Mouse (Mus musculus): ENCODE measurements around the gene Dgke. TPM values are rescaled to one million over a fixed set of nuclear protein-coding genes. Genes with fewer than 3 reads are reported as not detected.
A peak's percentile ranks its signal among the peaks of the same experiment; 100 is the strongest.

The Dgke gene
- 1.8 and 1.9 TPM in 2 replicates for polyA plus RNA-seq (2014; fragmentation: Nextera tagmentation; extraction: Ambion mirVana)

DNA sequence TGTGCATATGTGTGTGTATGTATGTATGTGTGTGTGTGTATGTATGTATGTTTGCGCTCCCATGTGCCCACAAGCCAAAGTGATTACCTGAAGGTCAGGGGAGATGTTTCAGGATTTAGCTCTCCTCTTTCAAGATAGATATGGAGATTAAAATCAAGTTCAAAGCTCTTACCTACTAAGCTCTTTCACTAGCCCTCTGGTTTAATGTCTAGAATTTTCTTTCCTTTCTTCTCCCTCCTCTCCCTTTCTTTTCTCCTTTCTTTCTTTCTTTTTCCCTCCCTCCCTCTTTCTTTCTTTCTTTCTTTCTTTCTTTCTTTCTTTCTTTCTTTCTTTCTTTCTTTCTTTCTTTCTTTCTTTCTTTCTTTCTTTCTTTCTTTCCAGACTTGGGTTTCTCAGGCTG is at the start of gene Dgke:
Dgke (minus strand) TSS at position 101 of the 400 bp plus-strand sequence.
- no peak within 1 kb of the TSS for H3K4me2 ChIP-seq
- no peaks in the 10 kb centered on the region for H3K9me3 ChIP-seq (ENCODE audit: control insufficient read depth, low read length)
- no peak within 1 kb of the TSS for H3K4me3 ChIP-seq (ENCODE audit: low read depth, low read length)
- H3K27ac ChIP-seq (ENCODE audit: low read depth, low read length), result no peak within 1 kb of the TSS
- ATAC-seq (replicated peaks; ENCODE audit: low FRiP score) (no peak), DNase-seq (ENCODE audit: low spot score) (no peak)
- H3K36me3 ChIP-seq (ENCODE audit: control insufficient read depth, insufficient read depth, low read length), result no peaks in the 10 kb centered on the region
- H3K27me3 ChIP-seq (replicated peaks; ENCODE audit: control insufficient read depth, insufficient read depth, low read length), result no peaks in the 10 kb centered on the region
- H3K4me1 ChIP-seq (replicated peaks; ENCODE audit: control insufficient read depth, insufficient read depth, low read length), result no peaks in the 10 kb centered on the region; the same call in none of the 2 replicates
- WGBS, result 90% methylated on average over 1 of the region's 1 CpGs
- H3K9ac ChIP-seq (ENCODE audit: low read depth, low read length), result no peak within 1 kb of the TSS

GRCm38 (mm10) chr11:89107180-89107807 is 40.6 kb upstream of the Dgke start:
- no peaks in the 10 kb centered on the region for H3K27me3 ChIP-seq (replicated peaks; ENCODE audit: control insufficient read depth, insufficient read depth, low read length)
- H3K4me2 ChIP-seq, result no peak overlapping the region
- H3K36me3 ChIP-seq (ENCODE audit: control insufficient read depth, insufficient read depth, low read length), result no peaks in the 10 kb centered on the region
- H3K9ac ChIP-seq (ENCODE audit: low read depth, low read length), result no peak overlapping the region
- DNase-seq (ENCODE audit: low spot score) (no peak), ATAC-seq (replicated peaks; ENCODE audit: low FRiP score) (no peak)
- H3K27ac ChIP-seq (ENCODE audit: low read depth, low read length), result no peak overlapping the region
- no peak overlapping the region for H3K4me3 ChIP-seq (ENCODE audit: low read depth, low read length)
- no peaks in the 10 kb centered on the region for H3K9me3 ChIP-seq (ENCODE audit: control insufficient read depth, low read length)
- WGBS, result 35% methylated on average over 12 of the region's 12 CpGs
- H3K4me1 ChIP-seq (replicated peaks; ENCODE audit: control insufficient read depth, insufficient read depth, low read length), result 0 out of 2 replicates have a peak, but pooled peaks cover 3% of the 10 kb centered on the region

- DNase-seq (ENCODE audit: low spot score), result no peak
These were observed 39.2 kb upstream of the Dgke start for GRCm38 (mm10) chr11:89105823-89106222.

DNA sequence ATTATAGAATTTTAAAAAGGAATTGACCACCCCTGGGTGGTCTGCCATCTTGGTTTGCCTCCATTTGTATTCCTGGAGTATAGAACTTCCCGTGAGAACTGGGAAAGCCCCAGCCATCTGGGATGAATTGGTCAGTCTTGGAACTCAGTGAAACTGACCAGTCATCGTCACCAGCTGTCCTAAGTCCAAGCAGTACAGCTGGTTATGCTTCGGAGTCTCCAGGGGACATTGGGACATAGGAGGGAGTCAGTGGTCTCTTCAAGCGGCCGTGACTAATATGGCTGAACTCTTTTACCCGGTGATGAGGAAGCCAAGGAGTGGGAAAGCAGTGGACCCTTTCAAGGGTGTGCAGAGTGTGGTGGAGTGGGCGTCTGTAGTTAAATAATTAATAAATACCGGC is 38.6 kb upstream of the Dgke start:
- H3K27ac ChIP-seq (ENCODE audit: low read depth, low read length), result no peak overlapping the region
- H3K9me3 ChIP-seq (ENCODE audit: control insufficient read depth, low read length), result no peaks in the 10 kb centered on the region
- no peak overlapping the region for H3K4me3 ChIP-seq (ENCODE audit: low read depth, low read length)
- 0 out of 2 replicates have a peak, but pooled peaks cover 3% of the 10 kb centered on the region for H3K4me1 ChIP-seq (replicated peaks; ENCODE audit: control insufficient read depth, insufficient read depth, low read length)
- 95% methylated on average over 8 of the region's 8 CpGs for WGBS
- DNase-seq (ENCODE audit: low spot score) (no peak), ATAC-seq (replicated peaks; ENCODE audit: low FRiP score) (no peak)
- H3K9ac ChIP-seq (ENCODE audit: low read depth, low read length), result no peak overlapping the region
- H3K36me3 ChIP-seq (ENCODE audit: control insufficient read depth, insufficient read depth, low read length), result no peaks in the 10 kb centered on the region
- no peak overlapping the region for H3K4me2 ChIP-seq
- no peaks in the 10 kb centered on the region for H3K27me3 ChIP-seq (replicated peaks; ENCODE audit: control insufficient read depth, insufficient read depth, low read length)

More at GRCm38 (mm10) chr11:89105823-89106222, 39.2 kb upstream of the Dgke start:
- Histone ChIP-seq H3K4me3 (ENCODE audit: low read depth, low read length) (no peak overlapping the region), H3K9me3 (ENCODE audit: control insufficient read depth, low read length) (no peaks in the 10 kb centered on the region), H3K4me1 (replicated peaks; ENCODE audit: control insufficient read depth, insufficient read depth, low read length) (0 out of 2 replicates have a peak, but pooled peaks cover 3% of the 10 kb centered on the region), H3K27me3 (replicated peaks; ENCODE audit: control insufficient read depth, insufficient read depth, low read length) (no peaks in the 10 kb centered on the region), H3K36me3 (ENCODE audit: control insufficient read depth, insufficient read depth, low read length) (no peaks in the 10 kb centered on the region), H3K9ac (ENCODE audit: low read depth, low read length) (no peak overlapping the region), H3K4me2 (no peak overlapping the region), H3K27ac (ENCODE audit: low read depth, low read length) (no peak overlapping the region)
- ATAC-seq (replicated peaks; ENCODE audit: low FRiP score), result no peak
- WGBS, result 79% methylated on average over 11 of the region's 11 CpGs

DNA sequence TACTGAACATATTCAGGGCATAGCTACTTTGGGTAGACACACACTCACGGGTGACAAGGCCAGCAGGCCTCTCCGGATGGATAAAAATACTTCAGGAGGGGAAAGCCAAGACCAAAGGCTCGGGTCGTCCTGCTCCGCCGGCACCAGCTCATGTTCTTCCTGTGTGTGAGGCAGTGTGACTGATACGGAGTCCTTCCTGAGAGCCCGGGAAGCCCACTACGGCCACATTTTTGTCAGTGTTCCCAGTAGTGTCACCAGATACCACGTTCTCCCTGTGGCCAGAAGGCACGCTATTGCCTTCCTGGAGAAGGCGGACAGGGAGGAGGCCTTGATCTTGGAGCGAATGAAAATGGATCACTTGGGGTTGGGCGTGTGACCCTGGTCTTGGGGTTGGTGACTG is 36.5 kb upstream of the Dgke start:
- Histone ChIP-seq H3K9ac (ENCODE audit: low read depth, low read length) (no peak overlapping the region), H3K27ac (ENCODE audit: low read depth, low read length) (no peak overlapping the region; the same call in 1 of the 2 replicates), H3K27me3 (replicated peaks; ENCODE audit: control insufficient read depth, insufficient read depth, low read length) (no peaks in the 10 kb centered on the region), H3K36me3 (ENCODE audit: control insufficient read depth, insufficient read depth, low read length) (no peaks in the 10 kb centered on the region), H3K9me3 (ENCODE audit: control insufficient read depth, low read length) (no peaks in the 10 kb centered on the region), H3K4me1 (replicated peaks; ENCODE audit: control insufficient read depth, insufficient read depth, low read length) (0 out of 2 replicates have a peak, but pooled peaks cover 3% of the 10 kb centered on the region), H3K4me2 (no peak overlapping the region), H3K4me3 (ENCODE audit: low read depth, low read length) (no peak overlapping the region)
- WGBS, result 82% methylated on average over 14 of the region's 14 CpGs
- ATAC-seq (replicated peaks; ENCODE audit: low FRiP score), result no peak
- DNase-seq (ENCODE audit: low spot score), result no peak

- 24% methylated on average over 17 of the region's 17 CpGs for WGBS
- H3K27ac ChIP-seq (ENCODE audit: low read depth, low read length), result no peak overlapping the region
- DNase-seq (ENCODE audit: low spot score) (no peak), ATAC-seq (replicated peaks; ENCODE audit: low FRiP score) (peak; percentile 64)
- H3K4me3 ChIP-seq (ENCODE audit: low read depth, low read length), result peak overlapping the region; percentile 38
- no peaks in the 10 kb centered on the region for H3K27me3 ChIP-seq (replicated peaks; ENCODE audit: control insufficient read depth, insufficient read depth, low read length)
- peak overlapping the region; percentile 71 for H3K4me2 ChIP-seq
- H3K4me1 ChIP-seq (replicated peaks; ENCODE audit: control insufficient read depth, insufficient read depth, low read length), result no peaks in the 10 kb centered on the region
- H3K36me3 ChIP-seq (ENCODE audit: control insufficient read depth, insufficient read depth, low read length), result no peaks in the 10 kb centered on the region
- no peaks in the 10 kb centered on the region for H3K9me3 ChIP-seq (ENCODE audit: control insufficient read depth, low read length)
- no peak overlapping the region for H3K9ac ChIP-seq (ENCODE audit: low read depth, low read length)
These were observed 34.2 kb upstream of the Dgke start for GRCm38 (mm10) chr11:89100826-89101321.

- Histone ChIP-seq H3K4me2 (peak overlapping the region; percentile 71), H3K36me3 (ENCODE audit: control insufficient read depth, insufficient read depth, low read length) (no peaks in the 10 kb centered on the region), H3K9ac (ENCODE audit: low read depth, low read length) (no peak overlapping the region), H3K27ac (ENCODE audit: low read depth, low read length) (no peak overlapping the region), H3K4me1 (replicated peaks; ENCODE audit: control insufficient read depth, insufficient read depth, low read length) (no peaks in the 10 kb centered on the region), H3K4me3 (ENCODE audit: low read depth, low read length) (peak overlapping the region; percentile 38), H3K27me3 (replicated peaks; ENCODE audit: control insufficient read depth, insufficient read depth, low read length) (no peaks in the 10 kb centered on the region), H3K9me3 (ENCODE audit: control insufficient read depth, low read length) (no peaks in the 10 kb centered on the region)
- peak; percentile 80 for DNase-seq (ENCODE audit: low spot score)
- ATAC-seq (replicated peaks; ENCODE audit: low FRiP score), result peak; percentile 89
- 2% methylated on average over 9 of the region's 9 CpGs for WGBS
These were observed 33.8 kb upstream of the Dgke start for GRCm38 (mm10) chr11:89100403-89100802.

GRCm38 (mm10) chr11:89098930-89099329 is 32.3 kb upstream of the Dgke start:
- 76% methylated on average over 6 of the region's 6 CpGs for WGBS
- ATAC-seq (replicated peaks; ENCODE audit: low FRiP score) (no peak), DNase-seq (ENCODE audit: low spot score) (no peak)
- Histone ChIP-seq H3K27me3 (replicated peaks; ENCODE audit: control insufficient read depth, insufficient read depth, low read length) (no peaks in the 10 kb centered on the region), H3K36me3 (ENCODE audit: control insufficient read depth, insufficient read depth, low read length) (no peaks in the 10 kb centered on the region), H3K27ac (ENCODE audit: low read depth, low read length) (no peak overlapping the region), H3K9me3 (ENCODE audit: control insufficient read depth, low read length) (no peaks in the 10 kb centered on the region), H3K4me2 (no peak overlapping the region), H3K4me1 (replicated peaks; ENCODE audit: control insufficient read depth, insufficient read depth, low read length) (no peaks in the 10 kb centered on the region), H3K4me3 (ENCODE audit: low read depth, low read length) (no peak overlapping the region), H3K9ac (ENCODE audit: low read depth, low read length) (no peak overlapping the region)

Measured in liver, embryonic 11.5 days (tissue).